Mouse (Mus musculus) forebrain, embryonic 12.5 days (tissue): ENCODE data around the gene Gli3. TPM values are rescaled to one million over a fixed set of nuclear protein-coding genes. Genes with fewer than 3 reads are reported as not detected.

Experiments used
- ATAC-seq: fragments of 200-750 bp; cut with Nextera tagmentation; 2 replicates; pipeline ENCODE4 v1.8.0; 2017; ENCODE audit warnings: moderate TSS enrichment; ENCODE audit not compliant: low FRiP score
- H3K27ac ChIP-seq: fragments of 300-500 bp; sonication (generic); 2 replicates; pipeline ENCODE4 v1.5.1; 2016; ENCODE audit warnings: mild to moderate bottlenecking
- H3K27me3 ChIP-seq: fragments of 300-500 bp; sonication (generic); 2 replicates; pipeline ENCODE4 v1.6.1; 2016; ENCODE audit warnings: mild to moderate bottlenecking
- H3K36me3 ChIP-seq: fragments of 300-500 bp; sonication (generic); replicated peaks from 2 replicates; pipeline ENCODE4 v1.6.1; 2016; ENCODE audit warnings: mild to moderate bottlenecking
- H3K4me1 ChIP-seq: fragments of 300-500 bp; sonication (generic); 2 replicates; pipeline ENCODE4 v1.6.1; 2016
- H3K4me2 ChIP-seq: fragments of 300-500 bp; sonication (generic); 2 replicates; pipeline ENCODE4 v1.6.1; 2016; ENCODE audit warnings: mild to moderate bottlenecking, moderate library complexity
- H3K4me3 ChIP-seq: fragments of 300-500 bp; sonication (generic); replicated peaks from 2 replicates; pipeline ENCODE4 v1.5.1; 2016; ENCODE audit warnings: mild to moderate bottlenecking
- H3K9ac ChIP-seq: fragments of 300-500 bp; sonication (generic); 2 replicates; pipeline ENCODE4 v1.6.1; 2016; ENCODE audit warnings: mild to moderate bottlenecking
- H3K9me3 ChIP-seq: fragments of 300-500 bp; sonication (generic); 2 replicates; pipeline ENCODE4 v1.6.1; 2016
- WGBS: fragments of 180-500 bp; shearing (Covaris S2); methylation state at CpG from one replicate; pipeline ENCODE4 v1.1.7; 2016; 5-methylcytosine and 5-hydroxymethylcytosine counted together
- polyA plus RNA-seq: library from polyadenylated mRNA; unstranded; fragments of >200 nt; fragmentation: Nextera tagmentation; extraction: Ambion mirVana; gene quantifications from 2 replicates; pipeline ENCODE4 v1.2.1, GENCODE M21; 2016

Gli3 gene
- polyA plus RNA-seq, 1 experiment from 2014 or later, result 48.2 TPM

DNA sequence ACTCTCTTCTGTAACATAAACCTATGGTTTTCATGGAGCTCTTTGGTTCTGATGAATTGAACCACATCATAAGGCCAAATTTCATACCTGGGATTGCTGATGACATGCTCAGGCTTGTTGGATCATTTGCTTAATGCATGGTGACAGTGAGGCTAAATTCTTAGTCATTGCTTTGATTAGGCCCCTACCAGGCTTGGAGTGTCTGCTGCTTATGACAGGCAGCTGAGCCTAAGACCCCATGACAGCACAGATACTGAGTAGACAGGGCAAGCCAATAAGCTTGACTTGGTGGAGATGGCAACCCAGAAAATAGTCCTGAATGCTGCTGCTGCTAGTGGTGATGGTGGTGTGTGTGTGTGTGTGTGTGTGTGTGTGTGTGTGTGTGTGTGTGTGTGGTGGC is 47.9 kb downstream of the Gli3 start:
- Histone ChIP-seq H3K4me1 (peaks cover 38% of the 10 kb centered on the region), H3K36me3 (no peaks in the 10 kb centered on the region), H3K9ac (no peak overlapping the region), H3K27me3 (no peaks in the 10 kb centered on the region), H3K4me3 (no peak overlapping the region), H3K9me3 (no peaks in the 10 kb centered on the region), H3K27ac (no peak overlapping the region), H3K4me2 (no peak overlapping the region)
- no peak for ATAC-seq

DNA sequence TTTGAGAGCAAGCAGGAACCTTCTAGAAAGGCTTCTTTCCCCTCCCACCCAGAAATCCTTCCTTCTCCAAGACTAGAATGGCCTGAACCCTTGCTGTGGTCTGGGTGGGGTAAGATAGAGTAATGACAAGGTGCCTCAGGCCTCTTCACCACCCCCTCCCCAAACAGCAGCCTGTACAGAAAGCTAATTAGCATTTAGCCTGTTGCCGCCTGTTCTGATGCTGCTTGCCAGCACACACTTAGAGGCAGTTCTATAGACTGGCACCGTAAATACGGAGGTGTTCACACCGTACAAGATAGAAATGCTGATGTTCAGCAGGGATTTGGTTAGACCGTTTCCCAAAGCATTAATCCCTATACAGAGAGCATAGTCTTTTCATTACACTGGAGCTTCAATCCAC is 50.1 kb downstream of the Gli3 start:
- peaks cover 49% of the 10 kb centered on the region for H3K4me1 ChIP-seq
- no peaks in the 10 kb centered on the region for H3K9me3 ChIP-seq
- ATAC-seq, result no peak
- no peak overlapping the region for H3K4me2 ChIP-seq
- H3K27ac ChIP-seq, result no peak overlapping the region
- no peak overlapping the region for H3K4me3 ChIP-seq
- no peak overlapping the region for H3K9ac ChIP-seq
- 46% methylated on average over 5 of the region's 5 CpGs for WGBS
- no peaks in the 10 kb centered on the region for H3K27me3 ChIP-seq
- no peaks in the 10 kb centered on the region for H3K36me3 ChIP-seq

- WGBS, result 83% methylated on average over 8 of the region's 8 CpGs
- H3K36me3 ChIP-seq, result no peaks in the 10 kb centered on the region
- no peak overlapping the region for H3K4me2 ChIP-seq
- H3K4me1 ChIP-seq, result peaks cover 54% of the 10 kb centered on the region
- H3K27ac ChIP-seq, result no peak overlapping the region
- H3K9me3 ChIP-seq, result no peaks in the 10 kb centered on the region
- no peak for ATAC-seq
- no peaks in the 10 kb centered on the region for H3K27me3 ChIP-seq
- no peak overlapping the region for H3K9ac ChIP-seq
- H3K4me3 ChIP-seq, result no peak overlapping the region
Measured at GRCm38 (mm10) chr13:15514082-15514481, 51.0 kb downstream of the Gli3 start.

- no peaks in the 10 kb centered on the region for H3K27me3 ChIP-seq
- no peak overlapping the region for H3K4me3 ChIP-seq
- H3K4me2 ChIP-seq, result no peak overlapping the region
- no peaks in the 10 kb centered on the region for H3K36me3 ChIP-seq
- H3K27ac ChIP-seq, result peak overlapping the region; percentile 32; the same call in 1 of the 2 replicates
- H3K4me1 ChIP-seq, result peaks cover 50% of the 10 kb centered on the region
- H3K9ac ChIP-seq, result no peak overlapping the region
- no peaks in the 10 kb centered on the region for H3K9me3 ChIP-seq
- ATAC-seq, result no peak
- 75% methylated on average over 9 of the region's 9 CpGs for WGBS
Measured at GRCm38 (mm10) chr13:15517048-15517760, 54.2 kb downstream of the Gli3 start.

DNA sequence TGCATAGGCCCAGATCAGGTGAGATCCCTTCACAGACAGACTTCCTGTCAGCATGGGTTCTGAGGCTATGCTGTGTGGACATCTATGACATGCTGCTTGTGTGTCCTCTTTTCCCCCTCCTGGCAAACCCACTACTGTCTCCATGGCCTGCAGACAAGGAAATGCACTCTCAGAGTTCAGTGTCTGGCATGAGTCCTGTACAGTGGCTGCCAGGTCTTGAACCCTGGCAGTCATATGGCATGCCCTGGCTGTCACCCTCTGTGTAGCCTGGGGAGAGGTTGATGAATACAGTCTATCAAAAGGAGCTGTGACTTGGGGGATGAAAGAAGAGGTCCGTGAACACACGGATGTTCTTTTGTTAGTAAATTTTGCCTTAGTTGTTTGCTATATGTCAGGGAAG is 57.3 kb downstream of the Gli3 start:
- Histone ChIP-seq H3K4me3 (no peak overlapping the region), H3K4me1 (peaks cover 28% of the 10 kb centered on the region), H3K36me3 (no peaks in the 10 kb centered on the region), H3K9ac (no peak overlapping the region), H3K4me2 (no peak overlapping the region), H3K27ac (0 out of 2 replicates have a peak overlapping the region, but pooled peaks have one; percentile 3), H3K27me3 (no peaks in the 10 kb centered on the region), H3K9me3 (no peaks in the 10 kb centered on the region)
- WGBS, result 45% methylated on average over 2 of the region's 2 CpGs
- no peak for ATAC-seq

- 89% methylated on average over 3 of the region's 3 CpGs for WGBS
- Histone ChIP-seq H3K4me3 (no peak overlapping the region), H3K36me3 (no peaks in the 10 kb centered on the region), H3K27ac (no peak overlapping the region), H3K27me3 (no peaks in the 10 kb centered on the region), H3K9ac (no peak overlapping the region), H3K9me3 (no peaks in the 10 kb centered on the region), H3K4me1 (peaks cover 18% of the 10 kb centered on the region), H3K4me2 (no peak overlapping the region)
- no peak for ATAC-seq
Measured at GRCm38 (mm10) chr13:15522153-15522552, 59.1 kb downstream of the Gli3 start.

DNA sequence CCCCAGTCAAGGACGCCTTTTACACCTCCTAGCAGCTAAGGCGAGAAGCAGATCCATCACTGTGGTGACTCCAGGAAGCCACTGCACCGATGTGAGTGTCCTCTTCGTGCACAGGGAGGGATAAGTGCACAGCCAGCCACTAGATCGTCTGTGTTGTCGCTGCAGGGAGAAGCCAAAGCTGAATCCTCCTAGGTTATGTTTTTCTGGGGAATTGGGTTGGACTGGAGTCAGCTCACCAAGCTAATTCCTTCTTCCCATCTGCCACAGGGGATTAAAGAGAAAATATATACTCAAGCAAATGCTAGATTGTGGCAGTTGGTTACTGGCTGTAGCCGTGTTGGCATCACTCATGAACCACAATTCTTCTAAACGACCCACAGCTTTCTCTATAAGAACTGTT is 61.2 kb downstream of the Gli3 start:
- Histone ChIP-seq H3K27ac (no peak overlapping the region), H3K36me3 (no peaks in the 10 kb centered on the region), H3K4me3 (no peak overlapping the region), H3K4me2 (no peak overlapping the region), H3K9me3 (no peaks in the 10 kb centered on the region), H3K4me1 (peaks cover 7% of the 10 kb centered on the region), H3K9ac (no peak overlapping the region), H3K27me3 (no peaks in the 10 kb centered on the region)
- WGBS, result 87% methylated on average over 8 of the region's 8 CpGs
- ATAC-seq, result no peak

- Histone ChIP-seq H3K9me3 (no peaks in the 10 kb centered on the region), H3K4me1 (no peaks in the 10 kb centered on the region), H3K4me2 (no peak overlapping the region), H3K9ac (no peak overlapping the region), H3K27ac (0 out of 2 replicates have a peak overlapping the region, but pooled peaks have one; percentile 31), H3K4me3 (no peak overlapping the region), H3K27me3 (no peaks in the 10 kb centered on the region), H3K36me3 (no peaks in the 10 kb centered on the region)
- ATAC-seq, result no peak
- 90% methylated on average over 4 of the region's 4 CpGs for WGBS
Measured at GRCm38 (mm10) chr13:15526691-15527090, 63.7 kb downstream of the Gli3 start.

DNA sequence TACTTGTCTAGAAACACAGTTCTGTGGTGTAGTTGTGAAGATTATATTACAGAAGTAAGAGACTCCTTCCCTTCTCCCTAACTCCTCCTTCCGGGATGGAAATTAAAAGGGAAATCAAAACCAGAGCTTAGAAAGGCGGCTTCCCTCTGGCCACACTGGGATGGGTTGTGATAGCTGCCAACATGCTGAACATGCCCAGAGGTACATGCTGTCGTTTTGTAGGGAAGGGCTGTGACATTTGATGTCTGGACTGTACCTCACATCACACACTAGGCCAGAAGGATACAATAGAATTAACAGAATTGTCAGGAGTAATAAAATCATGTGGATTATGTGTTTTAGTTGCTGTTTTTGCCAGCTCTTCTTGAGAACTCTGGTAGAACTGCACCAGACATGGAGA is 68.5 kb downstream of the Gli3 start:
- 71% methylated on average over 3 of the region's 3 CpGs for WGBS

DNA sequence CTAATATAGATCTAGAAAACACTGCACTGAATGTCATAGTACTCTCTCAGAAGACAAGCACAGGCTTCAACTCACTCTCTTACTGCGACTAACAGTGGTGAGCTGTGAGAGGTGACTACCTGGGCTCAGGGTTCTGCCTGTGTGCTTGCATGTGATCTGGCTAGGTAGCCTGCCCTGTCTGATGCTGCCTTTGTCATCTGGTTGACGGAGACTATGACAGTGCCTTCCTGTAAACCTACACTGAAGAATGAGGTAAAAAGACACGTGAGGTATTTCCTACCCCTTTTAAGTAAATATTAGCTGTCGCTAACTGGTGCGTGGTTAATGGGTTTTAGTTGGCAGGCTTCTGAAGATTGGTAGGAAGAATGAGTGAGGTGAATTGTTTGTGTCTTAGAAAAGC is 74.2 kb downstream of the Gli3 start:
- Histone ChIP-seq H3K27ac (peak overlapping the region; percentile 63; the same call in 1 of the 2 replicates), H3K4me2 (no peak overlapping the region), H3K4me3 (no peak overlapping the region), H3K4me1 (peaks cover 42% of the 10 kb centered on the region), H3K36me3 (no peaks in the 10 kb centered on the region), H3K9me3 (no peaks in the 10 kb centered on the region), H3K9ac (no peak overlapping the region), H3K27me3 (no peaks in the 10 kb centered on the region)
- ATAC-seq, result no peak
- WGBS, result 39% methylated on average over 5 of the region's 5 CpGs

More for the DNA sequence above, 68.5 kb downstream of the Gli3 start:
- H3K9ac ChIP-seq, result no peak overlapping the region
- H3K4me1 ChIP-seq, result no peaks in the 10 kb centered on the region
- no peaks in the 10 kb centered on the region for H3K36me3 ChIP-seq
- no peak overlapping the region for H3K4me3 ChIP-seq
- no peak overlapping the region for H3K4me2 ChIP-seq
- no peaks in the 10 kb centered on the region for H3K9me3 ChIP-seq
- ATAC-seq, result no peak
- H3K27ac ChIP-seq, result no peak overlapping the region
- no peaks in the 10 kb centered on the region for H3K27me3 ChIP-seq

DNA sequence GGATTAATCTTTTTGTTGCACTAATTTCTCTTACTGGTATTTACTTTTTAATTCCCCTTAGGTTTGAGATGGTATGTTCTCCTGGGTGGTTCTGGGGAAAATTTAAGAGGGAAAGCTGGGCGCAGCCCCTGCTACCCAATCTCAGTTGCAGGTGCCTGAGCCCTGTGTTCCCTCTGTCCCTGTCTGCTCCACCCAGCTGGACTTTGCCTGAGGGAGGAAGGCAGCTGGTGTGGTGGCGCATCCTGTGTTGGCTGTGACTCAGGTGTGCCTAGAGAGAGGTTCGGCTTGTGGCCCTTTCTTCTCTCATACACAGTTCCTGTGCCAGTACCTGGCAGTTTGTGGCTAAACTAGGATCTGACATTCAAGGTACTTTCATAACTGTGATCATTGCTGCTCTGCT is 74.6 kb downstream of the Gli3 start:
- H3K36me3 ChIP-seq, result no peaks in the 10 kb centered on the region
- H3K9ac ChIP-seq, result no peak overlapping the region
- no peak for ATAC-seq
- H3K4me1 ChIP-seq, result peaks cover 46% of the 10 kb centered on the region
- no peak overlapping the region for H3K4me3 ChIP-seq
- H3K4me2 ChIP-seq, result no peak overlapping the region
- H3K27ac ChIP-seq, result peak overlapping the region; percentile 65
- H3K27me3 ChIP-seq, result no peaks in the 10 kb centered on the region
- H3K9me3 ChIP-seq, result no peaks in the 10 kb centered on the region
- WGBS, result 69% methylated on average over 3 of the region's 3 CpGs

DNA sequence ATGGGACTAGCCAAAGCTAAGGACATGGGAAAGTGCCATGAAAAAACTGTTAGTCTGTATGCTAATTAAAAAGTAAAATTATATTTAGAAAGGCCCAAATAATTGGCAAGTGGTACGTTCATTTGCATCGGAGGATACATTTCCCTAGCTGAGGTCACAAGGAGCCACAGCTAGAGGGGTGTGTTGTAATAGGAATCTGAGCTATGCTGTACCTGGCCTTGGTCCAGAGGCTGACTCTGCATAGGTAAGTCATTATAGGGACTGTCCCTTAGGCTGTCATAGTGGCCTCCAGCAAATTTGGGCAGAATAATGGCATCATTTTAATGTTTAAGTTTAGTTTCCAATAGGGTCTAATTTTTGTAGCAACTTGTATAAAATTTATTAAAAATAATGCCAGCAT is 75.4 kb downstream of the Gli3 start:
- 68% methylated on average over 2 of the region's 2 CpGs for WGBS
- H3K4me3 ChIP-seq, result no peak overlapping the region
- ATAC-seq, result no peak
- no peak overlapping the region for H3K27ac ChIP-seq
- peaks cover 53% of the 10 kb centered on the region for H3K4me1 ChIP-seq
- no peak overlapping the region for H3K4me2 ChIP-seq
- no peaks in the 10 kb centered on the region for H3K9me3 ChIP-seq
- no peaks in the 10 kb centered on the region for H3K27me3 ChIP-seq
- H3K36me3 ChIP-seq, result no peaks in the 10 kb centered on the region
- H3K9ac ChIP-seq, result no peak overlapping the region

DNA sequence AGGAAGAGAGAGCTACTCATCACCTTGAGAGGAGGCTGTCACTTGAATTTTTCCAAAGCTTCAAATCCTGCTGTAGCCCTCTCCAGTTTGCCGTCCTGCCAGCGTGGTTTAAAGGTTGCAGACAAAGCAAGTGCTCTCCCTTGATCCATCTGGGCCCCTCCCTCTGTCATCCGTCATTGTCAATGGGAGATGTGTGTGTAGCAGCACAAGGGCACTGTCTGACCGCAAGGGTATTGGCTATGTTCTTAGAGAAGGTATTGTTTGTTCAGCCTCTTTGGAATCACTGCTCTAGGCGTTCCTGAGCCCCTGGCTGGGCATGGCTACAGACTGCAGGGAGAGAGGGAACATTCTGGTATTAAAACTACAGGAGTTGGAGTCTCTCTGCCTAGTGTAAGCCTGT is 79.0 kb downstream of the Gli3 start:
- H3K4me2 ChIP-seq, result peak overlapping the region; percentile 25
- 2% methylated on average over 5 of the region's 5 CpGs for WGBS
- peaks cover 87% of the 10 kb centered on the region for H3K4me1 ChIP-seq
- H3K27ac ChIP-seq, result peak overlapping the region; percentile 92
- no peaks in the 10 kb centered on the region for H3K9me3 ChIP-seq
- no peaks in the 10 kb centered on the region for H3K36me3 ChIP-seq
- peak overlapping the region; percentile 36 for H3K9ac ChIP-seq
- no peak overlapping the region for H3K4me3 ChIP-seq
- ATAC-seq, result peak; percentile 7
- no peaks in the 10 kb centered on the region for H3K27me3 ChIP-seq
